Mouse (Mus musculus) lung, postnatal 0 days (tissue): ENCODE measurements at regions not wholly inside any gene's neighbourhood (a gene's known extent, or its start where the extent isn't known, plus 50 kb on each side); places are given as distances from the start of the nearest gene placed in this dataset.

Experiments used
- ATAC-seq: fragments of 200-750 bp; cut with Nextera tagmentation; 2 replicates; pipeline ENCODE4 v1.8.0; 2017; ENCODE audit warnings: moderate library complexity
- DNase-seq: peaks from one replicate; pipeline ENCODE4 v3.0.0-alpha.2; 2016; ENCODE audit warnings: low spot score
- H3K27ac ChIP-seq: fragments of 300-500 bp; sonication (generic); 2 replicates; pipeline ENCODE4 v1.5.1; 2014; ENCODE audit warnings: antibody characterized with exemption, mild to moderate bottlenecking, low read length, mixed read lengths
- H3K27me3 ChIP-seq: fragments of 300-500 bp; sonication (generic); replicated peaks from 2 replicates; pipeline ENCODE4 v1.6.1; 2014; ENCODE audit warnings: low read length, mixed read lengths; ENCODE audit not compliant: insufficient read depth
- H3K36me3 ChIP-seq: fragments of 300-500 bp; sonication (generic); 2 replicates; pipeline ENCODE4 v1.6.1; 2014; ENCODE audit warnings: low read length, mixed read lengths; ENCODE audit not compliant: insufficient read depth
- H3K4me1 ChIP-seq: fragments of 300-500 bp; sonication (generic); 2 replicates; pipeline ENCODE4 v1.6.1; 2014; ENCODE audit warnings: antibody characterized with exemption, low read depth, low read length, mixed read lengths; ENCODE audit not compliant: insufficient read depth
- H3K4me2 ChIP-seq: fragments of 300-500 bp; sonication (generic); replicated peaks from 2 replicates; pipeline ENCODE4 v1.6.1; 2014; ENCODE audit warnings: low read depth, mild to moderate bottlenecking, low read length, moderate library complexity, mixed read lengths
- H3K4me3 ChIP-seq: fragments of 300-500 bp; sonication (generic); 2 replicates; pipeline ENCODE4 v1.5.1; 2014; ENCODE audit warnings: low read depth, low read length
- H3K9ac ChIP-seq: fragments of 300-500 bp; sonication (generic); replicated peaks from 2 replicates; pipeline ENCODE4 v1.6.1; 2014; ENCODE audit warnings: low read depth, mild to moderate bottlenecking
- H3K9me3 ChIP-seq: fragments of 300-500 bp; sonication (generic); 2 replicates; pipeline ENCODE4 v1.6.1; 2016; ENCODE audit warnings: low read length, mixed read lengths
- CTCF ChIP-seq: IDR thresholded peaks from 2 replicates; pipeline ENCODE4 v1.5.1; 2016; ENCODE audit warnings: antibody characterized with exemption, mild to moderate bottlenecking
- EP300 ChIP-seq: IDR thresholded peaks from 2 replicates; pipeline ENCODE4 v1.6.1; 2016; ENCODE audit warnings: antibody characterized with exemption, mild to moderate bottlenecking, control low read depth
- WGBS: fragments of 180-500 bp; shearing (Covaris S2); extraction: QIAGEN DNeasy Blood & Tissue Kit; methylation state at CpG from one replicate; pipeline ENCODE4 v1.1.7; 2014; 5-methylcytosine and 5-hydroxymethylcytosine counted together

DNA sequence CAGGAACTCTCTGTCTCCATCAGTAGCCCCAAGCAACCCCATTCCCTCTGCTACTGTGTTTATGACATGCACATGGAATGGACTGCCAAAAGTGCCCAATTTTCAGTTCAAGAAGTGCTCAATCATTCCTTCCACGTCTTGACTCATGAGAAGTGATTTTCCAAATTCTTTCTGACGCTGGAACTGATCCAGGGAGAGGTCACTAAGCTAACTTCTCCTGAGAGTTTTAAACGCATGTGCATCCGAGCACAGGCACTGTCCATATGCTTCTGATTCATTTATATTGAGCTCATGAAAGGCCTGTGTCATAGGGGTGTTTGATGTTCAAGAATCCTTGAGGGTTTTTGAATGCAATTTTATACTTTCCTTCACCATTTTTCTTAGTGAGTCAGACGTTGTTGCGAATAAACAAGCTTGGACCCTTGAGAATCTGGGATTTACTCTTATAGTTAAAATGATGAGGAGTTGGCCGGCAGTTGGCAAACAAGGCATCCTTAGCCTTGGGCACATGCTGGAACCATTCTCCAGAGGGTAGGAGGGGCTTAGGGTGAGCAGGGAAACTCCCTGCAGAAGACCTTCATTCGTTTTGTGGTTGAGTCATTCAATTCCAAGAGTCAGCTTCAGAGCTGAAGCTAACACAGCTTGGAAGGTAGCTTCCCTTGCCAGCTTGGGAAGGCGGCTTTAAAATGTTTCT lies 206.9 kb upstream of the Gm15217 start:
- Histone ChIP-seq H3K4me2 (no peak overlapping the region), H3K4me3 (no peak overlapping the region), H3K36me3 (no peaks in the 10 kb centered on the region), H3K9me3 (no peaks in the 10 kb centered on the region), H3K27me3 (no peaks in the 10 kb centered on the region), H3K9ac (no peak overlapping the region), H3K4me1 (no peaks in the 10 kb centered on the region), H3K27ac (no peak overlapping the region)
- 48% methylated on average over 9 of the region's 9 CpGs for WGBS
- DNase-seq (no peak), ATAC-seq (no peak)
- TF ChIP-seq CTCF (no peak), EP300 (no peak)

DNA sequence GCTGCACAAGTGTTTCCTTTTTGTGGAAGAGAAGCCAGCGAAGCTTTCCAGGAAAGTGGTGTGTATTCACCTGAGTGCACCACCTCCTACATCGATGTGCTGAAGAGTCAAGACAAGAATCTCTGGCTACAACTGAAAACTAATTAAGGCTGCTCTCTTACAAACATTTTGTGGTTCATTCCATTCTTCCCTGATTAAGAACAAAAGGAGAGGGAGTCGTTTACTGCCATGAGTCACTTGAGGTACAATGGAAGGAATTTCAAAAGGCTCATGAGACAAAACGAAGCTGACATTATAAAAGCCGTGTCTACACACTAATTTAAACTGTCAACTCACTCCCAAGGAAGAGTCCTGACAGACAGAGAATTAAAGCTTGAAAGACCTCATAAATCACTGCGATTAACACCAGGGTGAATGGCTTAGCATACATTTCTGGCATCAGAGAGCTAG lies 206.3 kb upstream of the Gm15217 start:
- no peak overlapping the region for H3K4me2 ChIP-seq
- no peak for TF ChIP-seq CTCF
- no peak for TF ChIP-seq EP300
- H3K4me3 ChIP-seq = no peak overlapping the region
- H3K27ac ChIP-seq = no peak overlapping the region
- no peak overlapping the region for H3K9ac ChIP-seq
- ATAC-seq (no peak), DNase-seq (no peak)
- H3K27me3 ChIP-seq = no peaks in the 10 kb centered on the region
- WGBS = 49% methylated on average over 6 of the region's 6 CpGs
- no peaks in the 10 kb centered on the region for H3K36me3 ChIP-seq
- H3K9me3 ChIP-seq = no peaks in the 10 kb centered on the region
- no peaks in the 10 kb centered on the region for H3K4me1 ChIP-seq

DNA sequence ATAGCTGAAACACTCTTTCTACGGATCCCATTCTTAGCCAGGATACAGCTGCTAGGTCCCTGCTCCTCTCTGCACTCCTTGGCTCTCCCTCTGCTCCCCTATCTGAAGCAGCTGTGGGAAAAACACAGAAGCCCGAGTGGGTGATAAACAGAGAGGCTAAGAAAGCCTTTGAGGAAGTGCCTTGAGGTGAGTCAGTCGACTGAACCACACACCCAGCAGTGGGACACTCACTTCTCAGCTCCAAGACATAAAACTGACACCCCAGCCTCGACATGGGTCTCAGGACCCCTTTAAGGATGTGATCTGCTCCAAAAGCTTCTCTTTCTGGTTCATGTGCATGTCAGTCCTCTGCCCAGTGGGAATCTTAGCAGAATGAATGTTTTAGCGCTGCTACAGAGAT lies 204.8 kb upstream of the Gm15217 start:
- Histone ChIP-seq H3K4me1 (no peaks in the 10 kb centered on the region), H3K4me2 (no peak overlapping the region), H3K4me3 (no peak overlapping the region), H3K9me3 (no peaks in the 10 kb centered on the region), H3K9ac (no peak overlapping the region), H3K36me3 (no peaks in the 10 kb centered on the region), H3K27me3 (no peaks in the 10 kb centered on the region), H3K27ac (no peak overlapping the region)
- WGBS = 54% methylated on average over 5 of the region's 5 CpGs
- DNase-seq (no peak), ATAC-seq (no peak)
- TF ChIP-seq CTCF (no peak), EP300 (no peak)

DNA sequence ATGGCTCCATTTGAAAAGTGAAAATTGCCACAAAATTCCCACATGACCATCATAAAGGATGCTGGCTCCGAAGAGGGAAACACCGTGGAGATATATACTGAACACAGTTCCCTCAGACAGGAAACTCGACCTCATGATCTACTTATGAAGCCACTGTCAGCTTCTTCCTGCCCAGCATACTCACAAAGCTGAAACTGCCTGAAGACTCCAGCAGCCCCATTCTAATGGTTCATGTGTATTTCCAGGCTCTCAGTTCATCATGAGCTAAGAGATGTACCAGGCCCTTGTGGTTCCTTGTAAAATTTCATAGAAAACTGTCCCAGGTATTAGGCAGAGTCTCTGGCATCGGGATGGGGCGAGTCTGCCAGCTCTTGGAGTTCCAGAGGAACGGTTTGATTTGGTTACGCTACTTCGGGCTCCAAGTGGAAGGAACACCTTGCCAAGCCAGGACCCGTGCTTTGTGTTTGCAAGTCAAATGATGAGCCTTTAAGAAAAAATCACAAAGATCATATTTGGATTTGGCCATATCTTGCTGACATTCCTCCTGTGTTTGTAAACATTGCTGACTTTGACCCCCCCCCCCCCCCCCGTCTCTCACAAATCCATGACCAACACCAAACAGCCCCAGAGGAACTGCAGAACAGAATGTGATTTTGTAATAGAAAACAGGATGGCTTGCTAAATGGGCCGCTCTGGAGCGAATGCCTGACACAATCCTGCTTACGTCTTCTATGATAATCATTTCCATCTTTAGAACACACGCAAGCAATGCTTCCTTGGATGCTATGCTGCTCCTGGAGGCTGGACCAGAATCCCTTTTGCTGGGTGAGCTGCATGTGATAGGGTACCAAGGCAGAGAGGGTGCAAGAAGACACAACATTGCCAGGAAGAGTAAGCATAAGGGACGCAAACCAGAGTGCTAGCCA lies 203.7 kb upstream of the Gm15217 start:
- Histone ChIP-seq H3K27ac (no peak overlapping the region), H3K9me3 (no peaks in the 10 kb centered on the region), H3K27me3 (no peaks in the 10 kb centered on the region), H3K9ac (no peak overlapping the region), H3K4me3 (no peak overlapping the region), H3K4me1 (no peaks in the 10 kb centered on the region), H3K36me3 (no peaks in the 10 kb centered on the region), H3K4me2 (no peak overlapping the region)
- TF ChIP-seq CTCF = no peak
- no peak for TF ChIP-seq EP300
- DNase-seq (no peak), ATAC-seq (no peak)
- WGBS = 76% methylated on average over 15 of the region's 15 CpGs

DNA sequence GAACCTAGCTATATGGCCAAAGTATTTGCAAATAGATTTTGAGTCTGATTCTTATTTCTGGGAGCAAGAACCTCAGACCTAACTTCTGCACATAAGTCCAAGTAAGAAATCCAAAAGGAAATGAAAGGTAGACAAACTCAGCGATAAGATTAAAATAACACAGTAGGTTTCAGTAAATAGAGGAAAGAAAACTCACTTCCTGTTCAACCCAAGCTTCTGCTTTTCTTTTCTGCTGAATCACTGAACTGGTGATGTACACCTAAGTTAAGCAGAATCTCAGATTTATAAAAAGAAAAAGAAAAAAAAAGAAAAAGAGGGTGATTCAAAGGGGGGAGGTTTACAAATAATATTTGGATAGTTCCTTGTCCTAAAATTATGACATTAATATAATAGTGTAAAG lies 200.2 kb upstream of the Gm15217 start:
- ATAC-seq (no peak), DNase-seq (no peak)
- Histone ChIP-seq H3K4me2 (no peak overlapping the region), H3K27me3 (no peaks in the 10 kb centered on the region), H3K4me1 (no peaks in the 10 kb centered on the region), H3K9ac (no peak overlapping the region), H3K4me3 (no peak overlapping the region), H3K9me3 (no peaks in the 10 kb centered on the region), H3K27ac (no peak overlapping the region), H3K36me3 (no peaks in the 10 kb centered on the region)
- TF ChIP-seq CTCF = no peak
- no peak for TF ChIP-seq EP300
- 75% methylated on average over 1 of the region's 1 CpGs for WGBS

DNA sequence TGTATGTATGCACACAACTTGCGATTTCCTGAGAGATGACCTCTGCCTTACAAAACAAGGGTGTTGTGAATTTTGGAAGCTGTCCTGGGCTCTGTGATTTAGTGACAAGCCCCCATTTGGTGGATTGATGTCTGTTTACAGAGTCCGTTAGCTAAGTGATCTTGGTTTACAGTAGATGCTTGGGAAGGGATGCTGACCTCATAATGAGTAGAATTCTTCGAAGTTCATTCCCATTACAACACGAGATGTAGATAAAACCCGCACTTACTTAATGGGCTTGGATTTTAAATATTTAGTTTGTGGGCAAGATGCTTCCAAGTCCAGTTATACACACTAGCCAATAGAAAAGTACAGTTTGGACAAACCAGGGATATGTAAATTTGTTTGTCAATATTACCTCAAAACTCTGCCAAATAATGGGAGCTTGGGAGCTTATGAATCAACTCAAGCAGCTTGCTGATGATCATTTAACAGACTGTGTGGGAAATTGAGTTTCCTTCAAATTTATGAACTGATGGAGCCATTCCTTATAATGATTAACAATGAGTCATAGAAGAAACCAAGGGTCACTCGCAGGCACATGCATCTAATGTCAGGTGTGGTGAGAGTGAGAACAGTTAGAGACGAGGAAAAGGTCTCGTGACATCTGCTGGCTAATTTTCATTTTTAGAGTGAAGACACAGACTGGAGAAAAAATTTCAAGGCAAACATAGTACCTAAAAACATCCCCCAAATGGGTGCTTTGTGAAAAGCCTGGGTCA lies 187.4 kb upstream of the Gm15217 start:
- Histone ChIP-seq H3K36me3 (no peaks in the 10 kb centered on the region), H3K9me3 (no peaks in the 10 kb centered on the region), H3K27me3 (no peaks in the 10 kb centered on the region), H3K4me1 (no peaks in the 10 kb centered on the region), H3K4me3 (no peak overlapping the region), H3K4me2 (no peak overlapping the region), H3K9ac (no peak overlapping the region), H3K27ac (no peak overlapping the region)
- ATAC-seq (no peak), DNase-seq (no peak)
- WGBS = 37% methylated on average over 8 of the region's 8 CpGs
- TF ChIP-seq CTCF (no peak), EP300 (peak; percentile 33; the same call in 1 of the 2 replicates)
